Mouse (Mus musculus) limb, embryonic 11.5 days (tissue): ENCODE data around the gene Gm20518. TPM values are rescaled to one million over a fixed set of nuclear protein-coding genes. Genes with fewer than 3 reads are reported as not detected.

ENCODE experiments used
- ATAC-seq: fragments of 200-750 bp; cut with Nextera tagmentation; 2 replicates; pipeline ENCODE4 v1.8.0; 2017; ENCODE audit warnings: low read depth; ENCODE audit not compliant: insufficient number of reproducible peaks, low FRiP score, low TSS enrichment
- DNase-seq: peaks from one replicate; pipeline ENCODE4 v3.0.0-alpha.2; 2015; ENCODE audit warnings: low spot score
- H3K27ac ChIP-seq: fragments of 300-500 bp; sonication (generic); replicated peaks from 2 replicates; pipeline ENCODE4 v1.5.1; 2014; ENCODE audit warnings: low read depth, mild to moderate bottlenecking, low read length
- H3K27me3 ChIP-seq: fragments of 300-500 bp; sonication (generic); 2 replicates; pipeline ENCODE4 v1.6.1; 2014; ENCODE audit warnings: mild to moderate bottlenecking, low read length, mixed read lengths; ENCODE audit not compliant: control insufficient read depth, insufficient read depth
- H3K36me3 ChIP-seq: fragments of 300-500 bp; sonication (generic); 2 replicates; pipeline ENCODE4 v1.6.1; 2014; ENCODE audit warnings: mild to moderate bottlenecking, low read length, moderate library complexity, mixed read lengths; ENCODE audit not compliant: control insufficient read depth, insufficient read depth
- H3K4me1 ChIP-seq: fragments of 300-500 bp; sonication (generic); 2 replicates; pipeline ENCODE4 v1.6.1; 2014; ENCODE audit warnings: low read length, mixed read lengths; ENCODE audit not compliant: control insufficient read depth, insufficient read depth
- H3K4me2 ChIP-seq: fragments of 300-500 bp; sonication (generic); 2 replicates; pipeline ENCODE4 v1.6.1; 2014; ENCODE audit warnings: low read depth, mild to moderate bottlenecking, moderate library complexity; ENCODE audit not compliant: severe bottlenecking
- H3K4me3 ChIP-seq: fragments of 300-500 bp; sonication (generic); 2 replicates; pipeline ENCODE4 v1.5.1; 2014; ENCODE audit warnings: low read depth, low read length
- H3K9ac ChIP-seq: fragments of 300-500 bp; sonication (generic); 2 replicates; pipeline ENCODE4 v1.6.1; 2014; ENCODE audit warnings: mild to moderate bottlenecking, low read length
- H3K9me3 ChIP-seq: fragments of 300-500 bp; sonication (generic); 2 replicates; pipeline ENCODE4 v1.6.1; 2016; ENCODE audit warnings: low read length; ENCODE audit not compliant: control insufficient read depth
- WGBS: fragments of 180-500 bp; shearing (Covaris S2); extraction: QIAGEN DNeasy Blood & Tissue Kit; methylation state at CpG from one replicate; pipeline ENCODE4 v1.1.7; 2014; 5-methylcytosine and 5-hydroxymethylcytosine counted together
- polyA plus RNA-seq: library from polyadenylated mRNA; unstranded; fragments of >200 nt; fragmentation: Nextera tagmentation; extraction: Ambion mirVana; gene quantifications from 2 replicates; pipeline ENCODE4 v1.2.1, GENCODE M21; 2014

The Gm20518 gene
- polyA plus RNA-seq, 1 experiment from 2014 or later = 0.48 TPM

DNA sequence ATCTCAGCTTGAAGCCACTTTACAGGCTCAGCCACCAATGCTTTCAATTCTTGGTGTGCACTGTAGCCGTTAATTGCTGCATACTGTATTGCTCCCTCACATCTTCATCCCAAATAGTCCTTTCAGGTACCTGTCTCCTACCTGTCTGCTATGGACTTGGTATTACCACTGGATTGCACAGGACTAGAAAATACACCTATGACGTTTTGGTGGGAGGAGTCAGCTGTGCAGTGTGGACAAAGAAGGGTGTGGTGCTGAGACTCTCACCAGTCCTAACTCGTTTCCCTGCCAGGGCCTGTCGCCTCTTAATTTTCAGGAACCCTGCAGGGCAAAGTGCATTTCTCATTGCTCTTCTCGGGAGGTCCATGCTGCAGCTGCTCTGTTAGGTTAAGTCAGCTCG lies 25.7 kb downstream of the Gm20518 start:
- ATAC-seq = no peak
- H3K36me3 ChIP-seq = peaks cover 7% of the 10 kb centered on the region; the same call in 1 of the 2 replicates
- 55% methylated on average over 6 of the region's 6 CpGs for WGBS

DNA sequence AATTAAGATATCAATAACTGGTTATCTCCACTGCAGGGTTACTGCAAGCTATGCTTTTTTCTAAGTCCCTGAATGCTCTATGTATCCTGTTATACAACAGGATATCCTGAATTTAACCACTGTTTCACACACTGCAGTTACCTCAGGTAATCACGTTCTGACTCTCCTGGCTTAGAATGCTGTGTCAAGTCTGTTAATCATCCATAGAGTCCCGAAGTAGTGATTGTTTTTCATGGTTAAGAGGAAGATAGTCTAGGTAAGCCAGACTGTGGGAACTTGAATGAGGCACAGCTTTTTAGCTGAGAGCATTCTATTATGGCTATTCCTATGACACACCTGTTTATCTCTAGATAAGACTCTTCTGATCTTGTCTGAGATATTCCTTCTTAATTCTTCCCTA lies 26.2 kb downstream of the Gm20518 start:
- Histone ChIP-seq H3K4me2 (no peak overlapping the region), H3K9me3 (no peaks in the 10 kb centered on the region), H3K4me1 (no peaks in the 10 kb centered on the region), H3K9ac (no peak overlapping the region), H3K27me3 (no peaks in the 10 kb centered on the region), H3K36me3 (peaks cover 7% of the 10 kb centered on the region; the same call in 1 of the 2 replicates), H3K27ac (no peak overlapping the region), H3K4me3 (no peak overlapping the region)
- DNase-seq = no peak
- WGBS = 93% methylated on average over 2 of the region's 2 CpGs
- no peak for ATAC-seq

More for the DNA sequence above, 25.7 kb downstream of the Gm20518 start:
- no peaks in the 10 kb centered on the region for H3K4me1 ChIP-seq
- H3K9me3 ChIP-seq = no peaks in the 10 kb centered on the region
- H3K27me3 ChIP-seq = no peaks in the 10 kb centered on the region
- H3K4me3 ChIP-seq = no peak overlapping the region
- DNase-seq = no peak
- H3K27ac ChIP-seq = no peak overlapping the region
- H3K4me2 ChIP-seq = no peak overlapping the region
- H3K9ac ChIP-seq = no peak overlapping the region

DNA sequence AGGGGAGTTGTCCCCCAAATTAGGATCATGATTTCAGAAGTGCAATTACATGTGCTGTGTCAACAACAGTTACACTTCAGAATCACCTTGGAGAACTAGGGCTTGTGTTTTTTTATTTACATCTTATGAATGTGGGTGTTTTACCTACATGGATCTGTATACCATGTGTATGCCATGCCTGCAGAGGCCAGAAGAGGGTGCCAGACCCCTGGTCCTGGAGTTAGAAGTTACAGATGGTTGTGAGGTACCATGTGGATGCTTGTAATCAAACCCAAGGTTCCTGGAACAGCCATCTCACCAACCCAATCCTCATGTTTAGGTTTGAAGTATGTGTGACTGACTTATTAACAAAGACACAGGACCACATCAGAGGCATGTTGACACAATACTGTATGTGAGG lies 32.9 kb downstream of the Gm20518 start:
- peaks cover 22% of the 10 kb centered on the region for H3K36me3 ChIP-seq
- DNase-seq (peak; percentile 49), ATAC-seq (no peak)
- no peak overlapping the region for H3K9ac ChIP-seq
- no peaks in the 10 kb centered on the region for H3K9me3 ChIP-seq
- H3K4me3 ChIP-seq = no peak overlapping the region
- no peak overlapping the region for H3K27ac ChIP-seq
- no peaks in the 10 kb centered on the region for H3K4me1 ChIP-seq
- H3K4me2 ChIP-seq = no peak overlapping the region
- no peaks in the 10 kb centered on the region for H3K27me3 ChIP-seq

- Histone ChIP-seq H3K9ac (no peak overlapping the region), H3K4me3 (no peak overlapping the region), H3K36me3 (peaks cover 23% of the 10 kb centered on the region), H3K27ac (no peak overlapping the region), H3K4me2 (no peak overlapping the region), H3K4me1 (no peaks in the 10 kb centered on the region), H3K9me3 (no peaks in the 10 kb centered on the region), H3K27me3 (no peaks in the 10 kb centered on the region)
- DNase-seq = no peak
- no peak for ATAC-seq
- 94% methylated on average over 7 of the region's 7 CpGs for WGBS
These were observed 34.3 kb downstream of the Gm20518 start for GRCm38 (mm10) chr16:17857157-17857556.

- no peaks in the 10 kb centered on the region for H3K9me3 ChIP-seq
- no peaks in the 10 kb centered on the region for H3K4me1 ChIP-seq
- H3K9ac ChIP-seq = no peak overlapping the region
- H3K27me3 ChIP-seq = no peaks in the 10 kb centered on the region
- no peak overlapping the region for H3K4me3 ChIP-seq
- peaks cover 27% of the 10 kb centered on the region for H3K36me3 ChIP-seq
- H3K4me2 ChIP-seq = no peak overlapping the region
- H3K27ac ChIP-seq = no peak overlapping the region
- DNase-seq (no peak), ATAC-seq (no peak)
- WGBS = 86% methylated on average over 2 of the region's 2 CpGs
These were observed 38.2 kb downstream of the Gm20518 start for GRCm38 (mm10) chr16:17853263-17853662.

- Histone ChIP-seq H3K4me2 (no peak overlapping the region), H3K27ac (no peak overlapping the region), H3K36me3 (peaks cover 17% of the 10 kb centered on the region), H3K27me3 (no peaks in the 10 kb centered on the region), H3K9ac (no peak overlapping the region), H3K4me1 (no peaks in the 10 kb centered on the region), H3K4me3 (no peak overlapping the region), H3K9me3 (no peaks in the 10 kb centered on the region)
- ATAC-seq (no peak), DNase-seq (no peak)
- WGBS = 98% methylated on average over 1 of the region's 1 CpGs
These were observed 39.6 kb downstream of the Gm20518 start for GRCm38 (mm10) chr16:17851860-17852259.

GRCm38 (mm10) chr16:17851331-17851730 lies 40.1 kb downstream of the Gm20518 start:
- WGBS = 96% methylated on average over 5 of the region's 5 CpGs
- H3K9ac ChIP-seq = no peak overlapping the region
- H3K4me2 ChIP-seq = no peak overlapping the region
- DNase-seq = no peak
- H3K36me3 ChIP-seq = peaks cover 15% of the 10 kb centered on the region
- H3K27ac ChIP-seq = no peak overlapping the region
- H3K9me3 ChIP-seq = no peaks in the 10 kb centered on the region
- H3K4me1 ChIP-seq = no peaks in the 10 kb centered on the region
- no peak overlapping the region for H3K4me3 ChIP-seq
- no peaks in the 10 kb centered on the region for H3K27me3 ChIP-seq
- ATAC-seq = no peak

DNA sequence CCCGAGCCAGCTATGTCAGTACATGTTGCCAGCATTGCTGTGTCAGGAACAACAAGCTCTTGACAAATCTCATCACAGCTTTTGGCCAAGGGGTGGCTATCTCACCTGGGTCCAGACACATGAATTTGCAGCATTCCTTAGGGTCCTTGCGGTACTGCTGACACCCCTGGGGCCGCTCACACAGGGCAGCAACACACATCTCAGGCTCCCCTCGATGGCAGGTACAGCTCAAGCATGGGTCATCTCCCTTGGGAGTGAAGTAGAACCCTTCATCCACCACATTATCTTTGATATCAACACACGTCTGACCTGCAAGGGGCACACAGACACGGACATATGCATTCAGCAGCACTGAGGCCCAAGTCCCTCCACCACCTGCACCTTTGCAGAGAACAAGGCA lies 42.0 kb downstream of the Gm20518 start:
- Histone ChIP-seq H3K4me1 (no peaks in the 10 kb centered on the region), H3K9ac (no peak overlapping the region), H3K4me3 (no peak overlapping the region), H3K9me3 (no peaks in the 10 kb centered on the region), H3K27ac (no peak overlapping the region), H3K4me2 (no peak overlapping the region), H3K27me3 (no peaks in the 10 kb centered on the region), H3K36me3 (peaks cover 20% of the 10 kb centered on the region; the same call in 1 of the 2 replicates)
- WGBS = 85% methylated on average over 6 of the region's 6 CpGs
- DNase-seq (no peak), ATAC-seq (no peak)

GRCm38 (mm10) chr16:17848928-17849327 lies 42.5 kb downstream of the Gm20518 start:
- Histone ChIP-seq H3K9ac (no peak overlapping the region), H3K27ac (no peak overlapping the region), H3K9me3 (no peaks in the 10 kb centered on the region), H3K4me3 (no peak overlapping the region), H3K4me2 (no peak overlapping the region), H3K27me3 (no peaks in the 10 kb centered on the region), H3K36me3 (peaks cover 24% of the 10 kb centered on the region; the same call in 1 of the 2 replicates), H3K4me1 (no peaks in the 10 kb centered on the region)
- 26% methylated on average over 1 of the region's 1 CpGs for WGBS
- no peak for ATAC-seq
- peak; percentile 63 for DNase-seq
